Mouse (Mus musculus) ES-Bruce4 (cell line): Measurements from ENCODE around the gene Lcmt1. TPM values are rescaled to one million over a fixed set of nuclear protein-coding genes. Genes with fewer than 3 reads are reported as not detected.

ENCODE experiments used
- H3K27ac ChIP-seq: 2 replicates; pipeline ENCODE4 v1.5.1; 2012; ENCODE audit warnings: low read length, inconsistent platforms; ENCODE audit not compliant: insufficient read depth
- H3K27me3 ChIP-seq: 2 replicates; pipeline ENCODE4 v1.6.1; 2012; ENCODE audit warnings: mild to moderate bottlenecking, low read length, inconsistent platforms; ENCODE audit not compliant: control insufficient read depth, poor library complexity, insufficient read depth, severe bottlenecking
- H3K36me3 ChIP-seq: 2 replicates; pipeline ENCODE4 v1.6.1; 2012; ENCODE audit warnings: inconsistent platforms, mild to moderate bottlenecking, low read length, moderate library complexity; ENCODE audit not compliant: control insufficient read depth, poor library complexity, insufficient read depth, severe bottlenecking
- H3K4me1 ChIP-seq: one replicate; pipeline ENCODE4 v1.8.1; 2011; ENCODE audit warnings: low read length; ENCODE audit not compliant: control insufficient read depth, insufficient read depth
- H3K4me3 ChIP-seq: 2 replicates; pipeline ENCODE4 v1.5.1; 2011; ENCODE audit warnings: low read depth, mild to moderate bottlenecking, low read length
- H3K9ac ChIP-seq: 2 replicates; pipeline ENCODE4 v1.6.1; 2012; ENCODE audit warnings: low read depth, mild to moderate bottlenecking, inconsistent platforms; ENCODE audit not compliant: poor library complexity, severe bottlenecking
- H3K9me3 ChIP-seq: replicated peaks from 2 replicates; pipeline ENCODE4 v1.6.1; 2012; ENCODE audit warnings: mild to moderate bottlenecking, low read length, inconsistent platforms; ENCODE audit not compliant: control insufficient read depth, poor library complexity, insufficient read depth, severe bottlenecking
- CTCF ChIP-seq: IDR thresholded peaks from one replicate; pipeline ENCODE4 v1.8.1; 2011; ENCODE audit warnings: low read depth, low read length
- EP300 ChIP-seq: IDR thresholded peaks from 2 replicates; pipeline ENCODE4 v1.6.1; 2011; ENCODE audit warnings: low read depth, low read length; ENCODE audit not compliant: insufficient read depth
- POLR2A ChIP-seq: IDR thresholded peaks from one replicate; pipeline ENCODE4 v1.8.1; 2011; ENCODE audit warnings: low read length; ENCODE audit not compliant: insufficient read depth
- polyA plus RNA-seq: library from polyadenylated mRNA; stranded (reverse); fragments of >200 nt; gene quantifications from 2 replicates; pipeline ENCODE4 v1.2.4, GENCODE M21; 2011; ENCODE audit warnings: low read depth; ENCODE audit not compliant: missing spikeins, insufficient read depth, insufficient read length

The Lcmt1 gene
- polyA plus RNA-seq, 1 experiment: 49.9 TPM

GRCm38 (mm10) chr7:123411109-123411508 is 41.5 kb downstream of the Lcmt1 start:
- H3K27me3 ChIP-seq: no peaks in the 10 kb centered on the region
- H3K4me3 ChIP-seq: no peak overlapping the region
- no peak for TF ChIP-seq POLR2A
- no peak for TF ChIP-seq CTCF
- TF ChIP-seq EP300: no peak
- peaks cover 14% of the 10 kb centered on the region for H3K36me3 ChIP-seq
- no peak overlapping the region for H3K9ac ChIP-seq
- no peaks in the 10 kb centered on the region for H3K9me3 ChIP-seq
- H3K4me1 ChIP-seq: no peaks in the 10 kb centered on the region
- no peak overlapping the region for H3K27ac ChIP-seq

DNA sequence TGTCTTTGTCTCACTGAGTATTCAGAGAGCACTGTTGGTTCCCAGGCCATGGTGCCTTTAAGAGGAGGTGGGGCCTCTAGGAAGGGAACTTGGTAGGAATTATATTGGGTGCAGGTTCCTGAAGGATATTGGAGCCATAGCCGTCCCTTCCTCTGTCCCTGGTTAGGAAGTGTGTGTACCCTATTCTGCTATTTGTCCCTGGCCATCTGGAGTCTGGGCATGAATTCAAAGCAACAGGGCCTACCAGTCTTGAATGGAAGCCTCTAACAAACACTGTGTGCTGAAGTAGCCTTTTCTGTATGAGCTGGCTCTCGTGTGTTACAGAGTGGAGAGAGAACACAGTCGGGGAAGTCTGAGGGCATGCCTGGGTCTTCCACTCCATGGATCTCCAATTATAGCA is 42.6 kb downstream of the Lcmt1 start:
- Histone ChIP-seq H3K27ac (no peak overlapping the region), H3K36me3 (peaks cover 11% of the 10 kb centered on the region), H3K9ac (no peak overlapping the region), H3K9me3 (no peaks in the 10 kb centered on the region), H3K4me3 (no peak overlapping the region), H3K27me3 (no peaks in the 10 kb centered on the region), H3K4me1 (no peaks in the 10 kb centered on the region)
- no peak for TF ChIP-seq CTCF
- no peak for TF ChIP-seq EP300
- TF ChIP-seq POLR2A: no peak

DNA sequence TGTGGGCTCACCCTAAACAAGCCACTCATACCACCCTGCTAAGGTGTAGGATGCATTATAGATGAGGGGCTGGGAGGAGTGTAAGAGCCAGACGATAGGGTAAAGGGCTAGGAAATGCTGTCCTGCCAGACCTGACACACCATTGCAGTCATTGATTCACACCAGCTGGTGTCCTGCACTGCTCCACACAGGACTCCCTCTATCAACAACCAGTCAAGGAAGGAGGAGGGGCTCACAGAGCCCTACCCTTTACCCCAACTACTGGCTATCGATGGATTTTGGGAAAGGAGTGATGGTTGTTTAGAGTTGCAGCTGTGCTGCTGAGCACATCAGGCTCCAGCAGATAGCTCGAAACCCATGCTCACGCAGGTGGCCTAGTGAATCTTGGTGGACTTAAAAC is 47.2 kb downstream of the Lcmt1 start:
- no peaks in the 10 kb centered on the region for H3K4me1 ChIP-seq
- no peaks in the 10 kb centered on the region for H3K27me3 ChIP-seq
- H3K27ac ChIP-seq: no peak overlapping the region
- H3K4me3 ChIP-seq: no peak overlapping the region
- H3K9me3 ChIP-seq: no peaks in the 10 kb centered on the region
- H3K9ac ChIP-seq: no peak overlapping the region
- H3K36me3 ChIP-seq: peaks cover 5% of the 10 kb centered on the region
- TF ChIP-seq CTCF (no peak), POLR2A (no peak), EP300 (no peak)

DNA sequence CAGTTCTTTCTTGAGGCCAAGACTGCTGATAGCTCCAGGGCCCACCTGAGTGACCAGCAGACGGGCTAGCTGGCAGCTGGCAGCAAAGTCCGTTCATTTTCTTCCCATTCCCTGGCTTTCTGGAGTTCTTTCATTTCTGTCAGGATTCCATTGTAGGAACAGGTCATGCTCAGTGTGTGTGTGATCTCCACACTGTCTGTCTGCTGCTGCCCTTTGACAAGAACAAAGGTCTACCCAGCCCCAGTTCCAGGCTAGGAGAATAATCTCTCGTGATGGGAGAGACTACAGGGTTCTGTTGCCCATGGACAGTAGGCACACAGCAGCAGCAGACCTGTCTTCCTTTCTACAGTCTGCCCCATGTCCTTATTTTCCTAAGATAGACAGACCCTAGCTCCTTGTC is 48.1 kb downstream of the Lcmt1 start:
- Histone ChIP-seq H3K9me3 (no peaks in the 10 kb centered on the region), H3K4me3 (no peak overlapping the region), H3K4me1 (no peaks in the 10 kb centered on the region), H3K27ac (no peak overlapping the region), H3K36me3 (peaks cover 10% of the 10 kb centered on the region), H3K27me3 (no peaks in the 10 kb centered on the region), H3K9ac (no peak overlapping the region)
- no peak for TF ChIP-seq CTCF
- no peak for TF ChIP-seq EP300
- TF ChIP-seq POLR2A: no peak

DNA sequence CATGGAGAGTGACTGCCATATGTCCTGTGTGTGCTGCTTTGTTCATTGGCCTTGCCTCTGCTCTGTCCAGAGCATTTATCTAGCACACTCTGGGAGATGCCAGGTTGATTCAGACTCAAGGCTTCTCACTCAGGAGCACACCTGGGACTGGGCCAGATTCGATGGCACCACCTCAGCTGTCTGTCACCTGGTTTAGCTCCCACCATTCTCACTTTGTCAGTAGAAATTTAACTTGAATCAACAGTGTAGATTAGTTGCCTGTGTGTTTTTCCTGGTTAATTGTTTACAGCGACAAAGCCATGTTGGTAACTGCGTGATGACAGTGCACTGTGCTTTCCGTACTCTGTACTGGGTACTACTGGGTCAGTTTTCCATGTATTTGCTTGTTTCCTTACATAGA is 50.4 kb downstream of the Lcmt1 start:
- no peak overlapping the region for H3K9ac ChIP-seq
- H3K4me3 ChIP-seq: no peak overlapping the region
- H3K4me1 ChIP-seq: no peaks in the 10 kb centered on the region
- H3K27ac ChIP-seq: no peak overlapping the region
- H3K9me3 ChIP-seq: no peaks in the 10 kb centered on the region
- no peak for TF ChIP-seq POLR2A
- no peak for TF ChIP-seq CTCF
- no peak for TF ChIP-seq EP300
- peaks cover 17% of the 10 kb centered on the region for H3K36me3 ChIP-seq
- H3K27me3 ChIP-seq: no peaks in the 10 kb centered on the region

GRCm38 (mm10) chr7:123421958-123422357 is 52.4 kb downstream of the Lcmt1 start:
- H3K9me3 ChIP-seq: no peaks in the 10 kb centered on the region
- H3K9ac ChIP-seq: no peak overlapping the region
- H3K36me3 ChIP-seq: peaks cover 17% of the 10 kb centered on the region
- no peaks in the 10 kb centered on the region for H3K4me1 ChIP-seq
- H3K4me3 ChIP-seq: no peak overlapping the region
- H3K27me3 ChIP-seq: no peaks in the 10 kb centered on the region
- TF ChIP-seq EP300: no peak
- TF ChIP-seq CTCF: no peak
- TF ChIP-seq POLR2A: no peak
- no peak overlapping the region for H3K27ac ChIP-seq
